Mouse (Mus musculus): Measurements from ENCODE around the gene Tmem132c. TPM values are rescaled to one million over a fixed set of nuclear protein-coding genes. Genes with fewer than 3 reads are reported as not detected.

Tmem132c gene
- polyA plus RNA-seq (2012; rRNA removed) = 0.01 and 0.20 TPM in 2 replicates

DNA sequence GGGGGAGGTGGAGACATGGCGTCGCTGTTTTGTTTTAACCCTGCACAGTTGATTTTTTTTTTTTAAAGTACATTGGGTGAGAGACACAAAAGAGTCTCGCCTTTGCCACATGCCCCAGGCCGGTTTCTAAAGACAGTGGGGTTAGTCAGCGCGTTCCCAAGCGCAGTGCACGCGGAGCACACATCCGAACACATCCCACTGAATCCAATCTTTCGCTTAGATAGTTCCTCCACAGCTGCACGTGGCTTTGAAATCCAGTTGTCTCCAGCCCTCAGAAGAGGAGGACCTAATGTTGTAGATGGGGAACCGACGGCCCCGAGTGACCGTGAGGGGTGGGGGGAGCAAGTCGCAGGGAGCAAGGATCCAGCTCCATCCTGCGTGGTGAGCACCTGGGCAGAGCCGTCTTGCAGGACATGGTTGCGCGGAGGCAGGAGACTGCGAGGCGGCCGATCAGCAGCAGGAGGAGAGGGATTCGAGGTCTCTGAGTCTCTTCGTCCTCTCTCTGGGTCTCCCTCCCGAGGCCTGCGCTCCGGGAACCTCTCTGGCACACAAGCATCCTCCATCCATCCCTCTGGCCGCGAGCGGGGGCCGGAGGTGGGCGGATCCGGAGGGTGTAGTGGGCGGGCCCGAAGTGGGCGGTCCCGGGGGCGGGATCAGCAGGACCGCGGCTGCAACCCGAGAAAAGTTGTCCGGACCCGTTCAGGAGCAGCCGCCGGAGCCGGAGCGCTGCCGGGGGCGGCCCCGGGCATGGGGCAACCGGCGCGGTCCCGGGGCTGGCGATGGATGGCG lies at the start of gene Tmem132c:
Gene Tmem132c (plus strand): TSS at position 673 of the 789 bp plus-strand sequence.

Data from liver, embryonic 14 days (tissue).